Mouse (Mus musculus) olfactory bulb, adult 2 months (tissue): ENCODE data around the gene Rin3. TPM values are rescaled to one million over a fixed set of nuclear protein-coding genes. Genes with fewer than 3 reads are reported as not detected.
A peak's percentile ranks its signal among the peaks of the same experiment; 100 is the strongest.

Experiments
- H3K27ac ChIP-seq: fragments of 200-500 bp; 2 replicates; pipeline ENCODE4 v1.5.1; 2012; ENCODE audit warnings: low read depth, low read length; ENCODE audit not compliant: insufficient read depth
- H3K4me1 ChIP-seq: fragments of 200-500 bp; 2 replicates; pipeline ENCODE4 v1.6.1; 2012; ENCODE audit warnings: low read length; ENCODE audit not compliant: control insufficient read depth, insufficient read depth
- H3K4me3 ChIP-seq: fragments of 200-500 bp; 2 replicates; pipeline ENCODE4 v1.5.1; 2012; ENCODE audit warnings: mild to moderate bottlenecking, low read depth, low read length, moderate library complexity; ENCODE audit not compliant: insufficient read depth
- CTCF ChIP-seq: fragments of 200-500 bp; IDR thresholded peaks from 2 replicates; pipeline ENCODE4 v1.5.1; 2012; ENCODE audit warnings: low read depth, mild to moderate bottlenecking, low read length, moderate library complexity; ENCODE audit not compliant: insufficient read depth
- POLR2A ChIP-seq: fragments of 200-500 bp; IDR thresholded peaks from 2 replicates; pipeline ENCODE4 v1.6.1; 2012; ENCODE audit warnings: mild to moderate bottlenecking, low read depth, low read length, moderate library complexity; ENCODE audit not compliant: insufficient read depth
- WGBS: fragments of 180-500 bp; shearing (Covaris S2); methylation state at CpG from one replicate; pipeline ENCODE4 v1.1.7; 2018; 5-methylcytosine and 5-hydroxymethylcytosine counted together
- polyA plus RNA-seq: library from polyadenylated mRNA; stranded (reverse); fragments of >200 nt; gene quantifications from 2 replicates; pipeline ENCODE4 v1.2.4, GENCODE M21; 2012; ENCODE audit warnings: low replicate concordance; ENCODE audit not compliant: missing spikeins, insufficient read depth, insufficient read length

The Rin3 gene
- polyA plus RNA-seq, 1 experiment, result not detected

DNA sequence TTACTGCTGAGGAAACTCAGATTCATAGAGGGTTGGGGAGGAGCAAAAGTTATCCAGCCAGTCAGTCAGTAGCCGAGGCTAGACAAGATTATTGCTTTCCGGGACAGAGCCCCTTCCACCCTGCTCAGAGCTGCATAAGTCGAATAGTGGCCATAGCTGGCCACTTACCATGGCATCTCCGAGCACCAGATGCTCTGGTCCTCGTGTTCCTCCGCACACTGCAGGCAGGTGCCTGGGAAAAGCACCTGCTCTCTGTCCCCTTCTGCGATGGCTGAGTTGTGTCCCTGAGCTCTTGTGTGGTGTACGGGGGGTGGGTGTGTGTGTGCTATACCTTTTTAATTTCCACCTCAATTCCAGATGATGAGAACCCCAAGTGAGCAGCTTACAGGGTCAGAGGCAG, 12.8 kb downstream of the Rin3 start:
- 91% methylated on average over 8 of the region's 8 CpGs for WGBS
- TF ChIP-seq CTCF (no peak), POLR2A (no peak)
- H3K27ac ChIP-seq, result no peak overlapping the region
- H3K4me1 ChIP-seq, result peaks cover 8% of the 10 kb centered on the region
- no peak overlapping the region for H3K4me3 ChIP-seq

DNA sequence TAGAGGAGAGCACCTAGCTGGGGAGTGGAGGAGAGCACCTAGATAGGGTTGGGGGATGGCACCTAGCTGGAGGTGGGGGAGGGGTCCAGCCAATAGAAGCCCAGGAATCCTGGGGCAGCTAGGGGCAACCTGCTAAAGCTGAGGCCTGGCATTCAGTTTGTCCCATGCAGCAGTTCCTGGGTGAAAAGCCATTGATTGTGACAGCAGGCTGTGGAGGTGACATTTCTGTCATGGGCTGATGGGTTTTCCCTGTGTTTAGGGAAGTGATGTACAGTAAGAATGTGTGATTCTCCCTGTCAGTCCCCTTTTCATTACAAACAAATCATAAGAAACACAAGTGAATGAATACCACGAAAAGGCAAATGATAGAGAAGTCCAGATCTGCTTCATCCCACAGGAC, 13.5 kb downstream of the Rin3 start:
- 93% methylated on average over 1 of the region's 1 CpGs for WGBS
- Histone ChIP-seq H3K4me3 (no peak overlapping the region), H3K27ac (no peak overlapping the region), H3K4me1 (peaks cover 8% of the 10 kb centered on the region)
- TF ChIP-seq CTCF (no peak), POLR2A (no peak)

DNA sequence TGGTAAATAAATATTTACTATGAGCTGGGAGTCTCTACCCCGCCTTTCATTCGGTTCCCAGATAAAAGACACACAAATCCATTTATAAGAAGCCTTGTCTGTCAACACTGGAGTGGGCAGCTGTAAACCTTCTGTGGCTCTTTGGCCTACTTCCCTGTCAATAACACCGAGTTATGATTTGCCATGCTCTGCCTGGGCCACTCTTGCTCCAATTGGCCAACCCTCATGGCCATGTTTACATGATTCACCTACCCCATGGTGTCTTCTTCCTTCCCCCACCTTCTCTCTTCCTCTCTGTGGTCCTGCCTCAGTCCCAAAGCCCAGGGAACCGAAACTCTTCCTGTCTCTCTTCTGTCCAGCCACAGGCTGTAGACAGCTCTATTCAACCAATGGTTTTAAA, 14.1 kb downstream of the Rin3 start:
- 93% methylated on average over 4 of the region's 4 CpGs for WGBS
- Histone ChIP-seq H3K4me3 (no peak overlapping the region), H3K4me1 (peaks cover 8% of the 10 kb centered on the region), H3K27ac (no peak overlapping the region)
- TF ChIP-seq POLR2A (no peak), CTCF (no peak)

DNA sequence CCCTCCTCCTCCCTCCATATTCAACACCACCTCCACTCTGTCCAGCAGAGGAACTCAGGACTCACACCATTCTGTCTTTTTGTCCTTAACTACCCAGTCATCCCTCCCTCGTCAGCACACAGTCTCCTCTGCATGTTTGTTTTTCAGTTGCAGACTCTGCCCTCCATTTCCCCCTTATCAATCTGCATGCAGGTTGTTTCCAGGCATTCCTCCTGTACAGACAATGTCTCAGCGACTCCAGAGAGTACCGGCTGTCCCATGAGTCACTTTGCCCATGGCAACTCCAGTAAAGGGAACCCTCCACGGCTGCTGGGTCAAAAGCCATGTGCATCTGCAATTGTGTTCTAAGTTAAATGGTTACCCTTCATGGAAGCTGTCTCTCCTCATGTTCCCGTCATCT, 16.4 kb downstream of the Rin3 start:
- no peak for TF ChIP-seq POLR2A
- no peak for TF ChIP-seq CTCF
- no peak overlapping the region for H3K27ac ChIP-seq
- 70% methylated on average over 5 of the region's 5 CpGs for WGBS
- H3K4me3 ChIP-seq, result no peak overlapping the region
- H3K4me1 ChIP-seq, result peaks cover 15% of the 10 kb centered on the region

DNA sequence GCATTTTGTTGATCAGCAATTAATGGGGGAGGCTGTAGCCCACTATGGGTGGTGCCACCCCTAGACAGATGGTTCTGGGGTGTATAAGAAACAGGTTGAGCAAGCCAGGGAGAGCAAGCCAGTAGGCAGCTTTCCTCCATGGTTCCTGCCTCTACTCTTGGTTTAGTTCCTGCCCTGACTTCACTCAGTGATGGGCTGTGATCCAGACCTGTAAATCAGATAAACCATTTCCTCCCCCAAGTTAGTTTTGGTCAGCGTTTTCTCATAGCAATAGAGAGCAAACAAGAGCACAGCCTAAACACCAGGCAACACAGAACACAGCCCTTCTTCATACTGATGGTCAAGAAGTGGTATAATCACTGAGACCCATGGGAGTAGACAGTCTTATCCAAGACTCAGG, 18.7 kb downstream of the Rin3 start:
- H3K4me1 ChIP-seq, result peaks cover 7% of the 10 kb centered on the region; the same call in 1 of the 2 replicates
- H3K4me3 ChIP-seq, result no peak overlapping the region
- no peak overlapping the region for H3K27ac ChIP-seq
- WGBS, result 85% methylated on average over 1 of the region's 1 CpGs
- TF ChIP-seq CTCF (no peak), POLR2A (no peak)

DNA sequence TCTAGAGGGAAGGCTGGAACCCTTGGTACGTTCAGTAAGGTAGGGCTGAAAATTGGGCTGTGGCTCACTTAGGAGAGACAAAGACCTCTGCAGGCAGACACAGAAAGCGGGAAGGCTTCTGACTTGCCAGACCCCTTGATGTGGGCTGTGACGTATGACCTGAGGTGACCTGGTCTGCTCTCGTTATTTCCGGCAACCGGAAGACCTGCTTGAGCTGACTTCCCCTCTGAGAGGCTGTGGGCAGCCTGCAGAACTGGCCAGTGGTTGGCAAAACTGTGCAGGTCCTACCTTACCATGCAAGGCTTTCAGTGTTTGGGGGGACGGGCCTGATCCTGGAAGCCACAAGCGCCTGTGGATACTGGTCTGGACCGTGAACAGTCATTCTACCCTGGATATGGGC, 19.5 kb downstream of the Rin3 start:
- WGBS, result 87% methylated on average over 9 of the region's 9 CpGs
- Histone ChIP-seq H3K4me1 (peaks cover 7% of the 10 kb centered on the region; the same call in 1 of the 2 replicates), H3K4me3 (no peak overlapping the region), H3K27ac (no peak overlapping the region)
- TF ChIP-seq CTCF, result no peak
- 0 out of 2 replicates have a peak, but pooled peaks have one; percentile 22 for TF ChIP-seq POLR2A

DNA sequence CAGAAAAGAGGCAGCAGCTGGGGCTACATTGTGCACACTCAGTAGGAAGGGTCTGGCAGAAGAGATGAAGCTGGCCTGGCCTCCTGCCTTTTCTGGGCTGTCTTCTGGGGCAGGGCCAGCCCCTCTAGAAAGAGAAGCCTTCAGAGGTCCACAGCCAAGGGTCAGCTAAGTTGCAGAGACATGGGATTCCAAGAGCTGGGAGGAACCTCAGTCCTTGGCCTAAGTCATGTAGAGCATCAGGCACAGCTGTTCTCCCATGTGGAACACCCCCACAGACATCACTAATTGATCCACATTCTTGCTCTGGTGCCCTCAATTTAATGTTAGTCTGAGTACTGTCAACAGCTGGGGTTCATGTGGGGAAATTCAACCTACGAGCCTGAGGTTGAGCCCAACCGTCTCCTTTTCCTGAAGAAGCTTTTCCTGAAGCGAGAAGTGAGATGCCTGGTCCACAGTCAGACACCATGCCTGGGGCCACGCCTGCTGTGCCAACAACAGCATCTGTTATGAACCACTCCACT, 20.0 kb downstream of the Rin3 start:
- TF ChIP-seq POLR2A (no peak), CTCF (no peak)

DNA sequence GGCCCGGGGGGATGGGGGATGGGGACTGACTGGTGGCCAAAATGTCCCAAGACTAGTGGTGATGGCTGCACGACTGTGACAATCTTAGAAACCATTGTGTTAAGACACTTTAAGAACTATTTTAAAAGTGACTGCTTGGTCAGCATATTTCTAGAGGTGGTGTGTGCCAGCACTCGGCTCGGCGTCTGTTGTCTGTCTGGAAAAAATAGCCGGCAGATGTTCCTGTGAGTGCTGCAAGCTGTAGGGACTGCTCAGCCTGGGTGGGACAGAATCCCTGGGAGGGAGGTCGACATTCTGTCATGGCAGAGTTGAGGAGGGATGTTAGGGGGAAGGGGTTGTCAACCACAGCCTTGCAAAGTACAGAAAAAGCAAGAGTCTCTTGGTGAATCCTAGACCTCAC, 21.0 kb downstream of the Rin3 start:
- peaks cover 20% of the 10 kb centered on the region for H3K4me1 ChIP-seq
- no peak overlapping the region for H3K27ac ChIP-seq
- 53% methylated on average over 7 of the region's 7 CpGs for WGBS
- no peak overlapping the region for H3K4me3 ChIP-seq
- TF ChIP-seq CTCF, result no peak
- no peak for TF ChIP-seq POLR2A

More for the DNA sequence above, 20.0 kb downstream of the Rin3 start:
- Histone ChIP-seq H3K27ac (no peak overlapping the region), H3K4me3 (no peak overlapping the region), H3K4me1 (peaks cover 11% of the 10 kb centered on the region)
- WGBS, result 67% methylated on average over 4 of the region's 4 CpGs

DNA sequence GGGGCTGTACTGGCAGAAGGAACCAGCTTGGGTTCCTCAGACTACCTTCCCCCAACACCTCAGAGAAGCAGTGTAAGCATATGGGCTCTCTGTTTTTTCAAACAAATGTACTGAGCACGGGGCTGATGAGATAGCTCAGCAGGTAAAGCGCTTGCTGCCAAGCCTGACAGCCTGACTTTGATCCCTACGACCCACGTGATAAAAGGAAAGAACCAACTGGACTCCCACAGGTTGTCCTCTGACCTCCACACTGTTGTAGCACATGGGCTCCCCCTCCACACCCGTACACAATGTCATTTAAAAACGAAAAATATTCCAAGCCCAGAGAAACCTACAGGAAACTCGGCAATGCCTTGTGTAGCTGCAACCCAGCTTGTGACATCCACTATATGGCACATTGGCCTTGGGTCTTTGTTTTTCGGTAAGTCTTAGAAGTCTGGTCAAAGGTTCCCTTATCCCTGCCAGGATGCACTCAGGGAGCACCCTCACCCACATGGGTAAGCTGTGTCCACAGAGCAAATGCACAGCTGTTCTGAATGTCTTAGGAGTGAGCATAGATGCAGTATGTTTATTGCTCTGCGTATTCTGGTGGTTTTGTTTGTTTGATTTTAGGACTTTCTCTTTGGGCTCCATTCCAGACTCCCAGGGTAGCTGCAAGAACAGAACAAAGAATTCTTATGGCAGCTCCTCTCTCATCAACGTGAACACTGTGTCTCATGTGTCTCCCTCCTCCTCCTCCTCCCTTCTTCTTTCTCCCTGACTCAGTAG, 22.4 kb downstream of the Rin3 start:
- H3K4me3 ChIP-seq, result no peak overlapping the region
- TF ChIP-seq CTCF (no peak), POLR2A (no peak)
- WGBS, result 66% methylated on average over 10 of the region's 10 CpGs
- no peak overlapping the region for H3K27ac ChIP-seq
- H3K4me1 ChIP-seq, result peaks cover 22% of the 10 kb centered on the region
